Mouse (Mus musculus): ENCODE results near the gene Ppp4c.

Ppp4c gene

DNA sequence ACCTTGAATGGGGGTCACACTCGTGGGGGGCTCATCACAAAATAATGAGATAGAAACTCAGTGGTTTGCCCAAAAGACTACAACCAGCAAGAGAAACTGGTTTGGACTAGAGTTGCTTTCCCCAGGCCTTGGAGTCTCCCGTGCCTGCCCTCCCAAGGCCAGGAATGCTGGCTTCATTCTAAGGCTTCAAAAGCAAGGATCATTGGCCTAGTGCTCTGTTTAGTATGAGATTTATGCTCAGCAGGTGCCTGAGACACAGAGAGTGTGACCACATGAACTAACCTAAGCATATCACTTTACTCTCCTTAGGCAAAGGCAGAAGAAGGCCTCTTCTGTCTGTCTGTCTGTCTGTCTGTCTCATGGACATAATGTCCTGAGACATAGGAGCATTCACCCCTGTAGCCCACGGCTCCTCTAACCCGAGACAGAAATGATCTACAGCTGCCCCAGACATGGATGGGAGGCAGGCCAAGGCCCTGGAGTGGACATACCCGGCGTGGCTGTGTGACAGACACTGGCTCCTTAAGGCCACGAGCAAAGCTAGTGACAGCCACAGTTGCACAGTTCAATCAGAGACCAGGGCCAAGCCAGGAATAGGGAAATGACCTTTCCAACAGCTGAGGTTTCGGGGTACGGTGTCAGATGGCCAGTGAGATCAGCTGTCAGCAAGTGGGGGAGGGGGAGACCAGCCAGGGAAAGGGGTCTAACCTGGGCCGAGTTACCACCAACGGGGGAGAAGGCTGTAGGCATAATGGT lies 10.0 kb upstream of the Ppp4c start:
- no peak for DNase-seq (ENCODE audit: low spot score in 2 of 2)

DNA sequence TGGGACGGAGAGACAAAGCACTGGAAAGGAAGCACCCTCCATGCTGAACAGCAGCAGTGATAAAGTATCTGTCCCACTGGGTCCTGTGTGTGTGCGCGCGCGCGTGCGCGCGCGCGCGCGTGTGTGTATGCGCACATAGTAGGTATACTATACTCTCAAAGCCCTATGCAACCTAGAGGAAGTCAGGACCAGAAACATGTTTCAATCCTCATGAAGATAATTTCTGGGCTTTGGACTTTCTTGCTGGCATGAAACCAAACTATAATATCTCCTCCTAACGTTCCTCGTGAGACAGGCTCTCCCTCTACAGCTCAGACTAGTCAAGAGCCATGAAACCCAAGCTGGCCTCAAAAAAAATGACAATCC lies 8.7 kb upstream of the Ppp4c start:
- DNase-seq (ENCODE audit: low spot score in 2 of 2), result no peak

DNA sequence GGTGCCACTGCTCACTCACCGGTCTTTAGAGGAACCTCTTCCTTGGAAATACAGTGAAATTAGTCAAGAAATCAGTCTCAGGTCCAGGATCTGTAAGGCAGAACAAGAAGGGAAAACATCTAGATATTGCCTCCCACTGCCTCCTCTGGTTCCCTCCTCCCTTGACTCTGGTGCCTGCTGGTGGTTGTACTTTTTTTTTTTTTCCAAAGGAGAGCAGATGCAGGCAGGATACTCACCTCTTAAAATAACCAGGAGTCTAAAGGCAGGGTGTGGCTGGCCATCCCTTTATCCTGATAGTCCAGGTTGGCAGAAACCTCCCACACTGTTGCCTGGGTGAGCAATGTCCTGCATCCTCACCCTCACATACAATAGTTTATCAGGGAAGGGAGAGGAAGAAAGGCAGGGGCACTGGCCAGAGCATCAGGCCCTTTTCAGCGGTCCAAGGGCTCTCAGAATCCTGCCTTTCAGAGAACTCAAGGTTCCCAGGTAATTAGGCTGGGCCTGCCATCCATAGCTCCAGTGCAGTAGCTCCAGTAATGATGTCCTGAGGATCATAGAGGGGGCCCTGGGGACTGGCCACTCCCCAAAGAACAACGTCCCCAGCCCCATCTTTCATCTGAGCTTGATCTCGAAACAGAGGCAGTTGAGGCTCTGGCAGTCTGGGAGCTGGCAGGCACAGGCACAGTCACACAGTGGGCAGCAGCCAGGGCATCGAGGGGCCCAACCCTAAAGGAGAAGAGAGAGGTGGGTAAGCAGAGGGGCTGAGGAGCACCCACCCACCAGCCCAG lies 8.2 kb upstream of the Ppp4c start:
- no peak for DNase-seq (ENCODE audit: low spot score in 2 of 2)

DNA sequence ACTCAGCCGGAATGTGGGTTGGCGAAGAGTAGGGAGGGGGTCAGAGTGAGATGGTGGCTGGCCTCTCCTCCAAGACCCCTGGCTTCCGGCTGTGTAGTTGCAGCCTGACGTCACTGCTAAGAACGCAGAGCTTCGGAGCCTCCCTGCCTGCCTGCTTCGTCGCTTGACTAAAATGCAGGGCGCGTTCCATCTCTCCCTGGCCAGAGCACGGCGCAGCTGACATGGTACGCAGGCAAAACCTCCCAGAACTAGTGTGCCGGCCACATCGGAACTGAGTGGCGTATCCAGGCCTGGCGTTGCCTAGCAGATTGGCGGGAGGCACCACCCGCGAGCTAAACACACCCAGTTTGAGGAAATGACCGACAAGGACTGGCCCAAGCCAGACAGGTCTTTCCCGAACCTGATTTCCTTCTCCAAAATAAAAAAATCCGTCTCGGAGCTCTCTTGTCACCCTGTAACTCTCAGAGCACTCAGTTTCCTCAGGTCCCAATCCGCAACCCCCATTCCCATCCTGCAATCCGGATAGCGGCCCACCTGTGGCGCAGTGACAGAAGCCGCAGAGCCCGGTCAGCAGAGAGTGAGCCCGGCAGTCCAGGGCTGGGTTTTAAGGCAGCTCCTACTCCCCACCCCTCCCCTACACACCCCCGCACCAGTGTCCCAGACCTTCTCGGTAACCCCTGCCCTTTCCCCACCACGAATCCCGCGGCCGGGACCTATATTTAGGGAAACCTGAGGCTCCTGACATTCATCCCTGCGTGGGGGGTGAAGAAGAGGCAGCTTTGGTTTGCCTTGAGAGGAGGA lies 7.4 kb upstream of the Ppp4c start:
- DNase-seq (ENCODE audit: low spot score in 2 of 2), result no peak

DNA sequence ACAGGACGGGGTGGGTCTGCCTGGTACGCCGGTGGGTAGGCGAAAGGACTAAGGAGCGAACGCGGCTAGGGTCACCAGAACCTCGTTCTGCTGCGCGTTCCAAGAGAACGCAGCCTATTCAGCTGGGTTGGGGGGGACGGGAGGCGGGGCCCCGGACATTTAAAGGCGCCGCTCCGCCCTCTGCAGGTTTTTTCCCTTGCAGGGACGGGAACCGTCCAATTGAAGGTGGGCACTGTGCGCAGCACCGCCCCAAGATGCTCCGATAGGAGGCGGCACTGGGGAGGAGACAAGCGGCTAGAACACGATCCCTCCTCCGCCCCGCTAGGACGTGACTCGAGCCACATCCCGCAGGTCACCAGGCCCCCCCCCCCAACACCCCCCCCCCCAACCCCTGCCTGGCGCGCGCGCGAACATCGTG lies 6.8 kb upstream of the Ppp4c start:
- peak; percentile 96 to 97 for DNase-seq (ENCODE audit: low spot score in 2 of 2)

DNA sequence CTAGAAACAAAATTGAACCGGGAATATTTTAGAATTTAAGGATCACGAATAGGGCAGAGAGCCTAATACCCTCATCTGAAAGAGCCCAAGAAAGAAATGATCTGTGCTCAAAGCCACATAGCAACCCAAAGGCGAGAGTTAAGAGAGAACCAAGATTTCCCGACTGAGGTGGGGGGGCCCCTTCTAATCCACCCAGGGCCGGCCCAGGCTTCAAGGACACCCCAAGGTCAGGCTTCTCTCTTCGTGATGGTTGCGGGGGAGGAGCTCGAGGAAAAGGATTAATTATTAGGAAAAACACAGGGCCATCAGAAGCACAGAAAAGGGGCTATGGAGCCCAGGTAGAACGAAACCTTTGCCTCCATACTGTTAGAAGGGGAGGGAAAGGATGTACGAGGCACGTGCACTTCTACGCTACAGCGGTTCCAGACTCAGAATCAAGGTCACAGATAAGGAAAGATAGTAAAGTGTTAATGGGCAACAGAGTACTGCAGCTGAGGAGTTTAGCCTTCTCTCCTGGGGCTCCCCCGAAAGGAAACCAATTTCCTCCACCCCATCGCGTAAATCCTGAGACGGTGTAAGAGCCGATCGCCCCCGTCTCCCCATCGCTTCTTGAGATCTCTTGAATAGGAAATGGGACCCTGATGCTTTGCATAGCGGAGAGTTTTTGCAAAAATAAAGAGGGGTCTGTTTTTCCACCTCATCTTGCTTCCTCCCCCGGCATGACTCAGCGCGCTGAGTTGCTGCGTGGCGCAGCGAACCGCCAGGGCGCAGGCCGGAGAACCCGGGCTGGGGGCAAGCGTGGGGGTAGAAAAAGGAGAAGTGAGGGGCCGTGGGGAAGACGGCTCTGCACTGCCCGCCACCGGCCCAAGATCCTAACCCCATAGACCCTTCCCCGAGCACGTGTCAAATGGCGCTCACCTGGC lies 6.1 kb upstream of the Ppp4c start:
- DNase-seq (ENCODE audit: low spot score in 2 of 2), result no peak

DNA sequence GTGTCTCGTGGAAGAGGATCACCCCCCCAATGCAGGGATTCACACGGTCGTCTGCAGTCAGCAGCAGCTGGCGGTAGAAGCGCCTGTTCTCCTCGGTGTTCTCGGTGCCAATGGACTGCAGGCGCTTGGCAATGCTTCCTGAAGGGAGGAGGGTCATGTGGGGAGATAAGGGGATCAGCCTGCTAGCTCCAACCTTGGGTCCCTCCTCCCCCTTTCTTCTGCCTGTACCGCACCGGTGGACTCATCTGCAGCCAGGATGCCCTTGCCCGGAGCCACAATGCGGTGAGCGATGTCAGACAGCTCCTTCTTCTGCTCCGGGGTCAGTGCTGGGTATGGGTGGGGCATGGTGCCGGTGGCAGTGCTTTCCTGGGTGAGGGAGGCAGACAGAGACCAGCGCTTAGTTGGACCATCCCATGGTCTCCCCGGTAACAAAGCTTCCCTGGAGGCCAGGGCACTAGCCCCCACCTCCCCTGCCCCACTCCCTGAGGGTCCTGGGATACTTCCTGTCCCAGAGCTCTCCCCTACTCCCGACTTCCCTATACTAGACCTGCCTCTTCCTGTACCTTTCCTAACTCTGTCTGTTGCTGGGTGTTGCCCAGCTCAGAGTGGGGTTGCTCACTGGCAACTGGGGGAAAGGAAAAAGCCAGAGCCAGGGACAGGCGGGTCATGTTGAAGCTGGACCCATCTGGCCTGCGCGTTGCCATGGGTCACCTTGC lies 5.3 kb upstream of the Ppp4c start, which contains the start of gene Fam57b:
TSS of gene Fam57b (plus strand) at position 258 of the 716 bp plus-strand sequence.
- DNase-seq (ENCODE audit: low spot score in 2 of 2), result no peak

DNA sequence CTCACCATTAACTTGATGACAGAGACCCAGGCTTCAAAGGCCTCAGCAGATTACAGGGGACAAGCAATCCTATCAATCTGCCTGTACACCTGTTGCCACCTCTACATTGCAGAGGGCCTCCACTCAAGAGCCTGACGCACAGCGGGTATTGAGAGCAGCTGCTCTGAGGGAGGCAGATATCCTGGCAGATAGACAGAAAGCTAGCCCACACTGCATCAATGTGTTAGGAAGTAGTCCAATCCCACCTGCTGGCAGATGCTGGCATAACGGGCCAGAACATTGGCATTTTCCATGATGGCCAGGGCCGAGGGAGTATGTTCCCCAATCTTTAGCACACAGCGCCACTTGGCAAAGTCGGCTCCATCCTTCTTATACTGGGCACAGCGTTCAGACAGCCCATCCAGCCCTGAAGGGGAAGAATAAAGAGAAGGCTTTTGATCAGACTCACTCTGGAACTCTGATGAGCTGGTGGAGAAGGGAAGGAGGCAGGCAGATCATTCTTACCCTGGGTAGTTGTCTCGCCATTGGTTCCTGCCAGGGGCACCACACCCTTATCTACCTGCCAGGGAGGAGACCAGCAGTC lies 4.1 kb upstream of the Ppp4c start:
- no peak for DNase-seq (ENCODE audit: low spot score in 2 of 2)

DNA sequence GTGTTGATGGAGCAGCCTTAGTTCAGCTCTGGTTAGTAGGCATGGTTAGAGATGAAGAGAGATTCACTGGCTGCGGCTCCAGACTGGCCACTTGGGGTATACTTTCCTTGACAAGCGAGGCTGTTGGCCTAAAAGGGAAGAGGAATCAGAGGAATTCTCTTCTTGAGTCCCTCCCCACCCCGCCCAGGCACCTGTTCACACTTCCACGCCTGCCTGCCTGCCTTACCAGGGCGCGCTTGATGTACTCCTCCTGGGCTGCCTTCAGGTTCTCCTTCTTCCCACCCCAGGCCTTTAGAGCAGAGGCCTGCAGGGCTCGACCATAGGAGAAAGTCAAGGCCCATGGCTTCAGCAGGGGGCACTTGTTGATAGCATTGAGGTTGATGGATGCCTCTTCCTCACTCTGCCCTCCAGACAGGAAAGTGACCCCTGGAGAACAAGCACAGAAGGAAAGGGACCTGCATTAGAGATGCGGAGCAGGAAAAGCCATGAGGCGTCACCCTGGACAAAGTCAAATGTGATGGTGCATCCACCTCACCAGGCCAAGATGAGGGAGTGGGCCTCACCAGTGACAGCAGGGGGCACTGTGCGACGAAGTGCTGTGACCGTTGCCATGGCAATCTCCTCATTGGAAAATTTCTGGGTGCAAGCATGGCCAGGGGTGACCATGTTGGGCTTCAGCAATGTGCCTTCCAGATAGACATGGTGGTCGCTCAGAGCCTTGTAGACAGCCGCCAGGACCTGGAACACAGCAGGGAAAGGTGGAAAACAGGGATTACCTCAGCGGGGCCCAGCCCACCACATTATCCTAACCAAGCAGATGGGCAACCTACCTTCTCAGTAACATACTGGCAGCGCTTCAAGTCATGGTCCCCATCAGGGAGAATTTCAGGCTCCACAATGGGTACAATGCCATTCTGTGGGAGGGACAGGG lies 3.4 kb upstream of the Ppp4c start:
- no peak for DNase-seq (ENCODE audit: low spot score in 2 of 2)

DNA sequence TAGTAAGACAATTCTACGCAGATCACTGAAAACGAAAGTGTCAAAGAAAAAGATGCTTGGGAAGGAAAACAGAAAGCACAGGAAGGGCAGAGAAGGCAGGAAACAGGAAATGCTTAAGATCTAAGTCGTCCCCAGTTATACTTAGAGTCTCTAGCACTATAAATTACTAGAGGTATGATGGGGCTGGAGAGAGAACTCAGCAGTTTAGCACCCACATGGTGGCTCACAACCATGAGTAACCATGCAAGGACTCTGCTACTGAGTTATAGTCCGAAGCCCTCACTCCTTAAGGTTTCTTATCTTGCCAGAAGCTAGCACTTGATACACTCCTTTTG lies 1.9 kb upstream of the Ppp4c start:
- DNase-seq (ENCODE audit: low spot score in 2 of 2), result no peak

DNA sequence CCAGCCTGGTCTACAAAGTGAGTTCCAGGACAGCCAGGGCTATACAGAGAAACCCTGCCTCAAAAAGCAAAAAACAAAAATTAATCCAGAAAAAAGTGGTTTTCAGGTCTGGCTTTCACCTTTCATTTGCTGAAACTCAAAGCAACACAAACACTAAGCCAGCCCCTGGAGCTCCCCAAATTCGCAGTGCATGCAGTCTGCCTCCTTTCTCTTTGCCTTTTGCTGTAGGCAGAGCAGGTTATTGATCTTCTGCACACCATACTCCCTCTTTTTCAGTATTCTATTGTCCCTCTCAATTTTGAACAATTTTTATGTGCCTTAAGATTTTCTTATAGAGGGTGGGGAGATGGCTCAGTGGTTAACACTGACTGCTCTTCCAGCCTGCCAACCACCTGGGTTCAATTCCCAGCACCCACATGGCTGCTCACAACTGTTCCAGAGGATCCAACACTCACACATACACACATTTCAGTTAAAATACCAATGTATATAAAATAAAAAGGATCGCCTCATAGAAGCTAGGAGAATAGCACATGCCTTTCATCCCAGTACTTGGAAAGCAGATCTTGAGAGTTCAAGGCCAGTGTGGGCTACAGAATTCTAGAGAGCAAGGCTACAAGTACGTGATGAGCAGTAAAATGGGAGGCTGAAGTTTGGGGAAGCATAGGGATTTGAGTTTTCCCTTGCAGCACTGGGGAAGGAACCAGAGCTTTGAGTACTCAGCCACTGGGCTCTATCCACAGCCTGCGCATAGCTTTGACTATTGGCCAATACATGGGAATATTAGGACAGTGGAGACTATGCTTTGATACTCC lies 1.4 kb upstream of the Ppp4c start:
- DNase-seq (ENCODE audit: low spot score in 2 of 2), result no peak

DNA sequence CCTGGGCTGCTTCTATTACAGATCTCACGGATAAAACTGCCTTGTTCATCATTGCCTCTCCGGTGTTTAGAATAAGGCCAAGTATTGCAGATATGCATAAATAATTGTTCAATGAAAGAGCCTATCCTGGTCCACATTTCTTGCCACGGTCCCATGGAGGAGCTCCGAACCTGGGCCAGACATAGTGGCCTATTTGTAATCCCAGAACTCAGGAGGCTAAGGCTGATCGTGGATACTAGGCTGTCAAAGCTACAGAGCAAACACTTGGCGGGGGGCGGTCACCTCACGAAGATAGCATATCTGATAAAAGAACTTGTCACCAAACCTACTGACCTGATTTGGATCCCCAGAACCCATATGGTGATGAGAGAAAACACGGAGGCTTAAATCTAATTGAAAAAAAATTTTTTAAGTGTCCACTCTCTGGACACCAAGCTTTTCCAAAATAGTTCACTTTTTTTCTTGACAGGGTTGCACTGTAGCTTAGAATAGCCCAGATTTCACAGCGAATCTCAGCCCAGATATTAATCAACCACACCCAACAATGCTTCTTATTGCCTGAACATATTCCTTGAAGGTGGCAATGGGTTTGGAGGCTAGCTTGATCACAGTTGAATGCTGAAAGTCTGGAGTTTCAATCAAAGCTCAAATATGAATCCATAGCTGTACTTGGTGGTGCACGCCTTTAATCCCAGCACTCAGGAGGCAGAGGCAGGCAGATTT lies 586 bp upstream of the Ppp4c start:
- no peak for DNase-seq (ENCODE audit: low spot score in 2 of 2)

DNA sequence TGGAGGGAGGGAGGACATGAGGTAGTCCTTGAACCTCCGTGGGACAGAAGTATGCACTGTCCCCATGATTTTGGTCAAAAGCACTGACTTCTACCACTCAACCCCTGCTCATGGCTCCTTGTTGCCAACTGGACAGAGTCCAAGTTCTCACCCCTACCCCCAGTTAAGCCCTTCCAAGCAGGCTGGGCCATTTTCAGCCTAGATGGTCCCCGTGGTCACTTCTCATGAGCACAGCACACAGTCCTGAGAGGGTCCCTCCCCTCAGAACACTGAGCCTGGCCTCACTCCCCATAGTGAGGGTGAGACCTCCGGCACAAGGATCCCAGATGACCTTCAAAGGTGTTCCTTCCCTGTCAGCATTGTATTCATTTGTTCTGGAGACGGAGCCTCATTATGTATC lies 3.2 kb downstream of the Ppp4c start:
- DNase-seq (ENCODE audit: low spot score in 2 of 2), result no peak

DNA sequence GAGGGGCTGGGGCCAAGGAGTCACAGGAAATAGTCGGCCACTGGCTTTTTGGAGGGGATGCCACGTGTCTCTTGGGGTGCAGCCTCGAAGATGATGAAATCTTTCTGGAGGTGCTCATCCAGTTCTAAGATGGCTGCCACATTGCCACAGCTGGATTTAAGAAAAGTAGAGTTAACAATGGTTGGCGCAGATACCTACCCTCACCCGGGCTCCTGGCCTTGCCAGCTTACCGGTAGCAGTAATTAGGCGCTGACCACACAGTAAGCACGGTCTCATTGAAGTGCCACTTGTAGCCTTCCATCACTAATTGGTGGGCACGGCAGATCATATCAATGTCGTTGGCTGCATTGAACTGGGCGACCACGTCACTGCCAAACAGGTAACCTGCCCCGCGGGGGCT lies 6.2 kb downstream of the Ppp4c start:
- DNase-seq (ENCODE audit: low spot score in 2 of 2), result no peak

DNA sequence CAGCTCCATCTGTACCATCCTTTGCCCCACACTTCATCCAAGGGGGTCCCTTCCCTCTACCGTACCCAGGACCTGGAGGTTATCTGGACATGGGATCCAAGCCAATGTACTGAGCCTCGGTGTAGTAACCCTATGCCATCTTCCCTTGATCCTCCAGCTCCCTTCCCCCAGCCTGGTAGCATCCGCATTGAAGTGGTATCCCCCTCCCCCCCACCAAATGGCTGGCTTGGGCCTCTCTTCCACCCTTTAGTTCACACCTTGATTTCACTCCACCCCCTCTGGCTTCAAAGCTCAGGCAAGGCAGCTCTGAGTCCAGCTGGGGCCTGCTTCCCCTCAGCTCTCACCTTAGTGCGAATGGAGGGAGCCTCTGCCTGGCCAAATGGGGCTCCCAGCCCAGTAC lies 7.2 kb downstream of the Ppp4c start:
- no peak for DNase-seq (ENCODE audit: low spot score in 2 of 2)

DNA sequence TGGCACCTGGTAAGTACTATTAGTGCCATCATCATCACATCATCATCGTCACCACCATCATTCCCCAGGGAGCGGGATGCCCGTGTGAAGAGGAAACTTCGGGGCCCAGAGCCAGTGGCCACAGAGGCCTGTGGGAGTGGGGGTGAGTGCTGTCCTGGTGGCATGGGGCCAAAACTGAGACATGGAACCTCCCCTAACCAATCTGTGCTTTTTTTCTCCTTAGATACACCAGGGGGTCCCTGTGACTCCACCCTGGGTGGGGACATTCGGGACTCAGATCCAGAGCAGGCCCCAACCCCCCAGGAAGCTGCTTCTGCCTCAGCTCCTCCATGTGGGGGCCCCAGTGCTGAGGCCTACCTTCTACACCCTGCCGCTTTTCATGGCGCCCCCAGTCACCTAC lies 7.8 kb downstream of the Ppp4c start:
- DNase-seq (ENCODE audit: low spot score in 2 of 2), result no peak

DNA sequence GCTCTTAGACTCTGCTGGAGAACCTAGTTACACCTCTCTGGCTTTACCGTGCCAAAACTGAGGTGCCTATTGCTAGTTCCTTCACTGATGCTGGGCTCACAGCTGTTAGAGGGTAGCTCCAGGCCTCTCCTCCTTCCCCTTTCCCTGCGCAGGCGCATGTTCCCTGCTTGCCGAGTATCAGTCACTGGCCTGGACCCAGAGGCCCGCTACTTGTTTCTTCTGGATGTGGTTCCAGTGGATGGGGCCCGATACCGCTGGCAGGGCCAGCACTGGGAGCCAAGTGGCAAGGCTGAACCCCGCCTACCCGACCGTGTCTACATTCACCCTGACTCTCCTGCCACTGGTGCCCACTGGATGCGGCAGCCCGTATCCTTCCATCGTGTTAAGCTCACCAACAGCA lies 9.6 kb downstream of the Ppp4c start:
- no peak for DNase-seq (ENCODE audit: low spot score in 2 of 2)

Data from urinary bladder, postnatal 4 days (tissue).